Mouse (Mus musculus) hindbrain, embryonic 16.5 days (tissue): ENCODE results near the gene Ndst2. TPM values are rescaled to one million over a fixed set of nuclear protein-coding genes. Genes with fewer than 3 reads are reported as not detected.
"Not testable (repeated sequence)": the region's sequence is repeated elsewhere in the genome, so short reads cannot be mapped to it uniquely, and the experiment has no call there.

Experiments
- ATAC-seq: fragments of 200-750 bp; cut with Nextera tagmentation; 2 replicates; pipeline ENCODE4 v1.8.0; 2017; ENCODE audit warnings: moderate TSS enrichment, moderate library complexity
- H3K27ac ChIP-seq: fragments of 300-500 bp; sonication (generic); 2 replicates; pipeline ENCODE4 v1.5.1; 2014; ENCODE audit warnings: low read depth, mild to moderate bottlenecking, control low read depth, low read length, moderate library complexity
- H3K27me3 ChIP-seq: fragments of 300-500 bp; sonication (generic); replicated peaks from 2 replicates; pipeline ENCODE4 v1.6.1; 2014; ENCODE audit warnings: low read length; ENCODE audit not compliant: control insufficient read depth, insufficient read depth
- H3K36me3 ChIP-seq: fragments of 300-500 bp; sonication (generic); 2 replicates; pipeline ENCODE4 v1.6.1; 2014; ENCODE audit warnings: mild to moderate bottlenecking, low read length, moderate library complexity, mixed read lengths; ENCODE audit not compliant: control insufficient read depth, insufficient read depth
- H3K4me1 ChIP-seq: fragments of 300-500 bp; sonication (generic); 2 replicates; pipeline ENCODE4 v1.6.1; 2014; ENCODE audit warnings: low read depth, low read length; ENCODE audit not compliant: control insufficient read depth, insufficient read depth
- H3K4me2 ChIP-seq: fragments of 300-500 bp; sonication (generic); 2 replicates; pipeline ENCODE4 v1.6.1; 2014; ENCODE audit warnings: mild to moderate bottlenecking, low read length, control low read depth, moderate library complexity
- H3K4me3 ChIP-seq: fragments of 300-500 bp; sonication (generic); 2 replicates; pipeline ENCODE4 v1.5.1; 2014; ENCODE audit warnings: mild to moderate bottlenecking, low read length, control low read depth, moderate library complexity
- H3K9ac ChIP-seq: fragments of 300-500 bp; sonication (generic); 2 replicates; pipeline ENCODE4 v1.6.1; 2014; ENCODE audit warnings: low read depth, mild to moderate bottlenecking, control low read depth, low read length, moderate library complexity
- H3K9me3 ChIP-seq: fragments of 300-500 bp; sonication (generic); 2 replicates; pipeline ENCODE4 v1.6.1; 2014; ENCODE audit warnings: mild to moderate bottlenecking, low read length, moderate library complexity; ENCODE audit not compliant: control insufficient read depth
- WGBS: fragments of 180-500 bp; shearing (Covaris S2); extraction: QIAGEN DNeasy Blood & Tissue Kit; methylation state at CpG from one replicate; pipeline ENCODE4 v1.1.7; 2014; 5-methylcytosine and 5-hydroxymethylcytosine counted together
- polyA plus RNA-seq: library from polyadenylated mRNA; unstranded; fragments of >200 nt; fragmentation: Nextera tagmentation; extraction: Ambion mirVana; gene quantifications from 2 replicates; pipeline ENCODE4 v1.2.1, GENCODE M21; 2015

Gene Ndst2
- polyA plus RNA-seq, 1 experiment from 2014 or later = 16.7 TPM

- Histone ChIP-seq H3K9ac (peak overlapping the region; percentile 98), H3K4me3 (peak overlapping the region; percentile 90), H3K27ac (no peak overlapping the region), H3K27me3 (no peaks in the 10 kb centered on the region), H3K36me3 (peaks cover 22% of the 10 kb centered on the region), H3K4me2 (peak overlapping the region; percentile 57), H3K9me3 (no peaks in the 10 kb centered on the region), H3K4me1 (peaks cover 18% of the 10 kb centered on the region)
- ATAC-seq = no peak
- WGBS = 11% methylated on average over 10 of the region's 10 CpGs
These were observed 26.1 kb downstream of the Ndst2 start for GRCm38 (mm10) chr14:20708239-20708638.

- Histone ChIP-seq H3K27me3 (no peaks in the 10 kb centered on the region), H3K27ac (peak within 1 kb of the TSS; percentile 86), H3K4me1 (peaks cover 18% of the 10 kb centered on the region), H3K4me3 (peak within 1 kb of the TSS; percentile 90), H3K36me3 (peaks cover 15% of the 10 kb centered on the region; the same call in 1 of the 2 replicates), H3K9ac (peak within 1 kb of the TSS; percentile 98), H3K9me3 (no peaks in the 10 kb centered on the region), H3K4me2 (peak within 1 kb of the TSS; percentile 57)
- WGBS = 1% methylated on average over 80 of the region's 80 CpGs
- ATAC-seq = peak; percentile 96
These were observed 26.9 kb downstream of the Ndst2 start, which contains the start of gene Zswim8 for GRCm38 (mm10) chr14:20707201-20708190. Gene Zswim8 (plus strand): TSS chr14:20707552.

- not testable (repeated sequence) for H3K27me3 ChIP-seq, ATAC-seq, H3K9me3 ChIP-seq, H3K36me3 ChIP-seq
- WGBS = 16% methylated on average over 8 of the region's 8 CpGs
- H3K9ac ChIP-seq = peak overlapping the region; percentile 85
- peak overlapping the region; percentile 87 for H3K27ac ChIP-seq
- peak overlapping the region; percentile 56 for H3K4me3 ChIP-seq
- H3K4me1 ChIP-seq = peaks cover 34% of the 10 kb centered on the region
- peak overlapping the region; percentile 72 for H3K4me2 ChIP-seq
These were observed 30.9 kb downstream of the Ndst2 start for GRCm38 (mm10) chr14:20703461-20703860.

GRCm38 (mm10) chr14:20702741-20703381 lies 31.5 kb downstream of the Ndst2 start, which contains the start of gene Chchd1:
Gene Chchd1 (plus strand): TSS chr14:20703006.
- H3K27me3 ChIP-seq = no peaks in the 10 kb centered on the region
- ATAC-seq = peak; percentile 79
- H3K9me3 ChIP-seq = no peaks in the 10 kb centered on the region
- 0 out of 2 replicates have a peak, but pooled peaks cover 6% of the 10 kb centered on the region for H3K36me3 ChIP-seq
- H3K4me2 ChIP-seq = peak within 1 kb of the TSS; percentile 72
- whole genome bisulfite sequencing = 0% methylated on average over 61 of the region's 61 CpGs
- peak within 1 kb of the TSS; percentile 56 for H3K4me3 ChIP-seq
- H3K27ac ChIP-seq = peak within 1 kb of the TSS; percentile 87
- peaks cover 40% of the 10 kb centered on the region for H3K4me1 ChIP-seq
- peak within 1 kb of the TSS; percentile 85 for H3K9ac ChIP-seq

- peak overlapping the region; percentile 87 for H3K27ac ChIP-seq
- 18% methylated on average over 15 of the region's 15 CpGs for WGBS
- H3K36me3 ChIP-seq = 0 out of 2 replicates have a peak, but pooled peaks cover 6% of the 10 kb centered on the region
- peaks cover 46% of the 10 kb centered on the region for H3K4me1 ChIP-seq
- ATAC-seq = peak; percentile 25
- H3K9ac ChIP-seq = peak overlapping the region; percentile 85
- H3K4me2 ChIP-seq = peak overlapping the region; percentile 72
- H3K4me3 ChIP-seq = peak overlapping the region; percentile 56
- H3K9me3 ChIP-seq = no peaks in the 10 kb centered on the region
- no peaks in the 10 kb centered on the region for H3K27me3 ChIP-seq
These were observed 32.1 kb downstream of the Ndst2 start for GRCm38 (mm10) chr14:20702096-20702740.

GRCm38 (mm10) chr14:20701554-20701953 lies 32.8 kb downstream of the Ndst2 start:
- 0 out of 2 replicates have a peak, but pooled peaks cover 6% of the 10 kb centered on the region for H3K36me3 ChIP-seq
- no peak for ATAC-seq
- H3K4me3 ChIP-seq = peak overlapping the region; percentile 56; the same call in 1 of the 2 replicates
- peaks cover 53% of the 10 kb centered on the region for H3K4me1 ChIP-seq
- no peaks in the 10 kb centered on the region for H3K9me3 ChIP-seq
- WGBS = 84% methylated on average over 8 of the region's 8 CpGs
- H3K9ac ChIP-seq = peak overlapping the region; percentile 29; the same call in 1 of the 2 replicates
- no peak overlapping the region for H3K27ac ChIP-seq
- no peaks in the 10 kb centered on the region for H3K27me3 ChIP-seq
- H3K4me2 ChIP-seq = peak overlapping the region; percentile 72

GRCm38 (mm10) chr14:20700362-20700761 lies 34.0 kb downstream of the Ndst2 start:
- no peak overlapping the region for H3K4me3 ChIP-seq
- 81% methylated on average over 3 of the region's 3 CpGs for WGBS
- H3K4me2 ChIP-seq = no peak overlapping the region
- H3K27me3 ChIP-seq = no peaks in the 10 kb centered on the region
- no peak overlapping the region for H3K27ac ChIP-seq
- H3K9me3 ChIP-seq = no peaks in the 10 kb centered on the region
- H3K36me3 ChIP-seq = 0 out of 2 replicates have a peak, but pooled peaks cover 6% of the 10 kb centered on the region
- no peak for ATAC-seq
- H3K9ac ChIP-seq = no peak overlapping the region
- H3K4me1 ChIP-seq = peaks cover 61% of the 10 kb centered on the region

- 97% methylated on average over 2 of the region's 2 CpGs for WGBS
- H3K27ac ChIP-seq = no peak overlapping the region
- H3K27me3 ChIP-seq = no peaks in the 10 kb centered on the region
- H3K4me3 ChIP-seq = no peak overlapping the region
- peaks cover 65% of the 10 kb centered on the region for H3K4me1 ChIP-seq
- H3K9ac ChIP-seq = no peak overlapping the region
- no peaks in the 10 kb centered on the region for H3K9me3 ChIP-seq
- no peak for ATAC-seq
- H3K36me3 ChIP-seq = peaks cover 6% of the 10 kb centered on the region
- H3K4me2 ChIP-seq = peak overlapping the region; percentile 91
These were observed 35.8 kb downstream of the Ndst2 start for GRCm38 (mm10) chr14:20698515-20698914.
